Mouse (Mus musculus): ENCODE results near the gene Serf1. TPM values are rescaled to one million over a fixed set of nuclear protein-coding genes. Genes with fewer than 3 reads are reported as not detected.

Gene Serf1
- total RNA-seq, 4 experiments from 2014 or later = 2.9 to 6.8 (median 5.4) TPM

Other genes with a start within 250 kb of the Serf1 start
- gene Cartpt, start 206.9 kb upstream of the Serf1 start, total RNA-seq (2022) = not detected
- 10 to 100 TPM; 93.3 to 98.8 (median 97.6) TPM for gene Mccc2, start 92.4 kb upstream of the Serf1 start, total RNA-seq (2022)
- gene Bdp1, start 3.9 kb upstream of the Serf1 start, total RNA-seq (2022) = 10 to 100 TPM; 20.8 to 30.5 (median 24.6) TPM
- gene Smn1, start 16.8 kb downstream of the Serf1 start, total RNA-seq (2022) = 10 to 100 TPM; 15.4 to 18.0 (median 16.9) TPM
- 1 to 10 TPM in 1 of 4 experiments, under 1 TPM in 3; 0.50 to 1.1 (median 0.63) TPM for gene Naip2, start 94.1 kb downstream of the Serf1 start, total RNA-seq (2022)
- gene Naip5, start 138.3 kb downstream of the Serf1 start, total RNA-seq (2022) = under 1 TPM; 0.19 to 0.78 (median 0.36) TPM
- under 1 TPM; 0.08 to 0.52 (median 0.16) TPM for gene Naip6, start 209.7 kb downstream of the Serf1 start, total RNA-seq (2022)

Data from heart, adult 8-10 months (tissue).